Mouse (Mus musculus): ENCODE measurements at regions not wholly inside any gene's neighbourhood (a gene's known extent, or its start where the extent isn't known, plus 50 kb on each side); places are given as distances from the start of the nearest gene placed in this dataset.

- no peak for ATAC-seq (replicated peaks in 1 of 2; ENCODE audit: insufficient read depth in 1 of 2, low FRiP score in 2 of 2, low TSS enrichment in 1 of 2, low read depth in 1 of 2, poor library complexity in 2 of 2, severe bottlenecking in 2 of 2)
Measured at GRCm38 (mm10) chr1:35727310-35727990, 340.8 kb upstream of the Hs6st1 start.

GRCm38 (mm10) chr1:35729785-35730295, 338.4 kb upstream of the Hs6st1 start:
- ATAC-seq (replicated peaks in 1 of 2; ENCODE audit: insufficient read depth in 1 of 2, low FRiP score in 2 of 2, low TSS enrichment in 1 of 2, low read depth in 1 of 2, poor library complexity in 2 of 2, severe bottlenecking in 2 of 2) = no peak

- no peak for ATAC-seq (replicated peaks in 1 of 2; ENCODE audit: insufficient read depth in 1 of 2, low FRiP score in 2 of 2, low TSS enrichment in 1 of 2, low read depth in 1 of 2, poor library complexity in 2 of 2, severe bottlenecking in 2 of 2)
Measured at GRCm38 (mm10) chr1:35730309-35730708, 337.9 kb upstream of the Hs6st1 start.

GRCm38 (mm10) chr1:35736247-35736646, 332.0 kb upstream of the Hs6st1 start:
- ATAC-seq (replicated peaks in 1 of 2; ENCODE audit: insufficient read depth in 1 of 2, low FRiP score in 2 of 2, low TSS enrichment in 1 of 2, low read depth in 1 of 2, poor library complexity in 2 of 2, severe bottlenecking in 2 of 2) = no peak

- ATAC-seq (replicated peaks in 1 of 2; ENCODE audit: insufficient read depth in 1 of 2, low FRiP score in 2 of 2, low TSS enrichment in 1 of 2, low read depth in 1 of 2, poor library complexity in 2 of 2, severe bottlenecking in 2 of 2) = no peak
Measured at GRCm38 (mm10) chr1:35749603-35750002, 318.6 kb upstream of the Hs6st1 start.

- ATAC-seq (replicated peaks in 1 of 2; ENCODE audit: insufficient read depth in 1 of 2, low FRiP score in 2 of 2, low TSS enrichment in 1 of 2, low read depth in 1 of 2, poor library complexity in 2 of 2, severe bottlenecking in 2 of 2) = no peak
Measured at GRCm38 (mm10) chr1:35750092-35750521, 318.1 kb upstream of the Hs6st1 start.

GRCm38 (mm10) chr1:35752636-35753035, 315.6 kb upstream of the Hs6st1 start:
- ATAC-seq (replicated peaks in 1 of 2; ENCODE audit: insufficient read depth in 1 of 2, low FRiP score in 2 of 2, low TSS enrichment in 1 of 2, low read depth in 1 of 2, poor library complexity in 2 of 2, severe bottlenecking in 2 of 2) = no peak

- ATAC-seq (replicated peaks in 1 of 2; ENCODE audit: insufficient read depth in 1 of 2, low FRiP score in 2 of 2, low TSS enrichment in 1 of 2, low read depth in 1 of 2, poor library complexity in 2 of 2, severe bottlenecking in 2 of 2) = no peak
Measured at GRCm38 (mm10) chr1:35754170-35754569, 314.0 kb upstream of the Hs6st1 start.

GRCm38 (mm10) chr1:35759010-35759409, 309.2 kb upstream of the Hs6st1 start:
- ATAC-seq (replicated peaks in 1 of 2; ENCODE audit: insufficient read depth in 1 of 2, low FRiP score in 2 of 2, low TSS enrichment in 1 of 2, low read depth in 1 of 2, poor library complexity in 2 of 2, severe bottlenecking in 2 of 2) = no peak

- no peak for ATAC-seq (replicated peaks in 1 of 2; ENCODE audit: insufficient read depth in 1 of 2, low FRiP score in 2 of 2, low TSS enrichment in 1 of 2, low read depth in 1 of 2, poor library complexity in 2 of 2, severe bottlenecking in 2 of 2)
Measured at GRCm38 (mm10) chr1:35759600-35759999, 308.6 kb upstream of the Hs6st1 start.

GRCm38 (mm10) chr1:35763051-35763450, 305.1 kb upstream of the Hs6st1 start:
- ATAC-seq (replicated peaks in 1 of 2; ENCODE audit: insufficient read depth in 1 of 2, low FRiP score in 2 of 2, low TSS enrichment in 1 of 2, low read depth in 1 of 2, poor library complexity in 2 of 2, severe bottlenecking in 2 of 2) = no peak

GRCm38 (mm10) chr1:35763456-35763855, 304.7 kb upstream of the Hs6st1 start:
- ATAC-seq (replicated peaks in 1 of 2; ENCODE audit: insufficient read depth in 1 of 2, low FRiP score in 2 of 2, low TSS enrichment in 1 of 2, low read depth in 1 of 2, poor library complexity in 2 of 2, severe bottlenecking in 2 of 2) = no peak

GRCm38 (mm10) chr1:35764068-35764467, 304.1 kb upstream of the Hs6st1 start:
- ATAC-seq (replicated peaks in 1 of 2; ENCODE audit: insufficient read depth in 1 of 2, low FRiP score in 2 of 2, low TSS enrichment in 1 of 2, low read depth in 1 of 2, poor library complexity in 2 of 2, severe bottlenecking in 2 of 2) = no peak

GRCm38 (mm10) chr1:35765692-35766091, 302.5 kb upstream of the Hs6st1 start:
- ATAC-seq (replicated peaks in 1 of 2; ENCODE audit: insufficient read depth in 1 of 2, low FRiP score in 2 of 2, low TSS enrichment in 1 of 2, low read depth in 1 of 2, poor library complexity in 2 of 2, severe bottlenecking in 2 of 2) = no peak

- ATAC-seq (replicated peaks in 1 of 2; ENCODE audit: insufficient read depth in 1 of 2, low FRiP score in 2 of 2, low TSS enrichment in 1 of 2, low read depth in 1 of 2, poor library complexity in 2 of 2, severe bottlenecking in 2 of 2) = no peak
Measured at GRCm38 (mm10) chr1:35766271-35766670, 301.9 kb upstream of the Hs6st1 start.

- ATAC-seq (replicated peaks in 1 of 2; ENCODE audit: insufficient read depth in 1 of 2, low FRiP score in 2 of 2, low TSS enrichment in 1 of 2, low read depth in 1 of 2, poor library complexity in 2 of 2, severe bottlenecking in 2 of 2) = no peak
Measured at GRCm38 (mm10) chr1:35772567-35772966, 295.6 kb upstream of the Hs6st1 start.

GRCm38 (mm10) chr1:35774566-35774965, 293.6 kb upstream of the Hs6st1 start:
- no peak for ATAC-seq (replicated peaks in 1 of 2; ENCODE audit: insufficient read depth in 1 of 2, low FRiP score in 2 of 2, low TSS enrichment in 1 of 2, low read depth in 1 of 2, poor library complexity in 2 of 2, severe bottlenecking in 2 of 2)

- ATAC-seq (replicated peaks in 1 of 2; ENCODE audit: insufficient read depth in 1 of 2, low FRiP score in 2 of 2, low TSS enrichment in 1 of 2, low read depth in 1 of 2, poor library complexity in 2 of 2, severe bottlenecking in 2 of 2) = no peak
Measured at GRCm38 (mm10) chr1:35782668-35783067, 285.5 kb upstream of the Hs6st1 start.

- no peak for ATAC-seq (replicated peaks in 1 of 2; ENCODE audit: insufficient read depth in 1 of 2, low FRiP score in 2 of 2, low TSS enrichment in 1 of 2, low read depth in 1 of 2, poor library complexity in 2 of 2, severe bottlenecking in 2 of 2)
Measured at GRCm38 (mm10) chr1:35783427-35783826, 284.8 kb upstream of the Hs6st1 start.
